Mouse (Mus musculus) c-Kit-negative CD71-positive TER-119-positive erythroid progenitor cells, embryonic 14.5 days (primary cell): ENCODE data around the gene Sgta.
"Not testable (repeated sequence)": the region's sequence is repeated elsewhere in the genome, so short reads cannot be mapped to it uniquely, and the experiment has no call there.

Source experiments
- DNase-seq: peaks from one replicate; pipeline ENCODE4 v3.0.0-alpha.2; 2013; ENCODE audit warnings: low read depth, low spot score

Sgta gene

DNA sequence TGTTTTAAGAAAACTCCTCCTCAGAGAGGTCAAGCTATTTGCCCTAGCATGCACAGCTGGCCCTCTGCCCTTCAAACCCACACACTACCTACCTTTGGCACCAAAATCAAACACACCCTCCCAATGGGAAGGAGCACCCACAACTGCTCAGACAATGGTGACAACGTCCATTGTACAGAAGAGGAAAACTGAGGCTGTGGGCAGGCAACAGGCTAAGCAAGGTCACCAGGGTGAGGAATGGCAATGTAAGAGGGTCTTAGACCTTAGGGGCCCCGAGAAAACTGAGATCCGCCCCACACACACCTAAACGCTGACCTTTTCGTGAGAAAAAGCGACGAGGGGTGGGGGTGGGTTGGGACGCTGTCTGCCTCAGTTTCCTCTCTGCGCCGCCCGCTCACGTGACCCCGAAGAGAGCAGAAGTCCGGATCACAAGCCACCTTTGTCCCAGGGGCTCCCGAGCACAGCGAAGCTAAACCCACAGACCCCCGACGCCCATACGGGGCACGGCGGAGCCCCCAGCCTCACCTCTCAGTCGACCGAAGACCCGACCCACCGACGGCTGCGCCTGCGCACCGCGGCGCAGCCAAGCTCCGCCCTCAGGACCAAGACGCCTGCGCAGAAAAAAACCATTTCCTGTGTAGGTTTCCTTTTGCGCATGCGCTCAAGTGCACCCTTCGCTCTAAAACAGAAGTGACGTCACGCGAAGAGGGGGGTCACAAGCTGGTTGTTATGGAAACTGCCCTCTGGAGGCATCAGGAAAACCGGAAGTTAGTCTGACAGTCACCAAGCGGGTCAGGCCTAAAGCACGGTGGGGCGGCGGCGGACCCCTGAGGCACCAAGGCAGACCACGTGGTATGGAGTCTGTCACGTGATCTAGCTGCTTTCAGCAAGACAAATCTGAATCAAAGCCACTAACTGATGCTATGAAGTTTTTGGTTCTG, at the start of gene Sgta:
Sgta (minus strand) TSS at position 579 of the 941 bp plus-strand sequence.
- peak; percentile 94 for DNase-seq

DNA sequence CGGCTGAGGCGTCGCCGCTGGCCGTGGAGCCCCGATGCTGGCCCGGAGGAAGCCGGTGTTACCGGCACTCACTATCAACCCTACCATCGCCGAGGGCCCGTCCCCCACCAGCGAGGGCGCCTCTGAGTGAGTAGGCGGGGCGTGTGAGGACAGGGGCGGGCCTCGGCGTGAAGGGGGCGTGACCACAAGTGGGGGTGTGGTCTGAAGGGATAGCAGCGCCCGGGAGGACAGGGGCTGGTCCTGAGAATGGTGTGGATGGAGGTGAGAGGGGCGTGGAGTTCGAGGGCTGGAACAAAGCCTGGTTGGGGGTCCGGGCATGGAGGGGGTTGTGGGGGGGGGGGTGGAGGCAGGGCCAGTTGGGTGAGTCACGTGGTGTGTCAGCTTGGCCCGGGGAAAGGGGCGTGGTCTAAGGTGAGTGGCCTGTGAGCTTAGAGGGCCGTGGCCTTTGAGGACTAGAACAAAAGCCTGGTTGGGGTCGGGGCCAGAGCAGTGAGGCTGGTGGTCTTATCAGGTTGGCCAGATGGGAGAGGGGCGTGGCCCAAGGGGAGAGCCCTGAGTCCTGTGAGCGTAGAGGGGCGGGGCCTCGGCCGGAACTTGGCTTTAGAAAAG, 46.2 kb upstream of the Sgta start:
- peak; percentile 78 for DNase-seq

DNA sequence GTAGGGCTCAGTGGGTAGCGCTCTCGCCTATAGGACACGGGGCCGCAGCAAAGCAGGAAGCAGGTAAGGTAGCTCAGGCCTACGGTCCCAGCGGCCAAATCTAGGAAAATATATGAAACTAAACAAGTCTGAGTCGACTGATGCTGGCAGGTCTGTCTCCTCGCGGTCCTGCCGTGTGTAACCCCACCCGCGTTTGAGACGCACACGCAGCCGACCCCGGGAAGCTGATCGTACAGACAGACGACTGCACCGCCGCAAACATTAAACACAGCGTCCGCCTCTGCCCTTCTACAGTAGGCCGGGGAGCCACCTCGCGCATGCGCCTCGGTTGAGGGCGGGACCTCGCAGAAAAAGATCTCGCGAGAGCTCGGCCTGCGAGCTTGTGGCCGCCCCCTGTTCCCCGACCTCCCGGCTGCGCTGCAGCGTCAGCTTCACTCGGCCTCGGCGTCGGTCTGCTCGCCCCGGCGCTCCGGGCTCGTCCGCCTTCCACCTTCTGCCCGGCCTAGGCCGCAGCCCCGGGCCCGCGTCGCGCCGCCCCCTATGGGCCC, 45.7 kb upstream of the Sgta start, which contains the start of gene Map2k2:
Map2k2 (plus strand) TSS at position 351 of the 548 bp plus-strand sequence.
- peak; percentile 95 for DNase-seq

DNA sequence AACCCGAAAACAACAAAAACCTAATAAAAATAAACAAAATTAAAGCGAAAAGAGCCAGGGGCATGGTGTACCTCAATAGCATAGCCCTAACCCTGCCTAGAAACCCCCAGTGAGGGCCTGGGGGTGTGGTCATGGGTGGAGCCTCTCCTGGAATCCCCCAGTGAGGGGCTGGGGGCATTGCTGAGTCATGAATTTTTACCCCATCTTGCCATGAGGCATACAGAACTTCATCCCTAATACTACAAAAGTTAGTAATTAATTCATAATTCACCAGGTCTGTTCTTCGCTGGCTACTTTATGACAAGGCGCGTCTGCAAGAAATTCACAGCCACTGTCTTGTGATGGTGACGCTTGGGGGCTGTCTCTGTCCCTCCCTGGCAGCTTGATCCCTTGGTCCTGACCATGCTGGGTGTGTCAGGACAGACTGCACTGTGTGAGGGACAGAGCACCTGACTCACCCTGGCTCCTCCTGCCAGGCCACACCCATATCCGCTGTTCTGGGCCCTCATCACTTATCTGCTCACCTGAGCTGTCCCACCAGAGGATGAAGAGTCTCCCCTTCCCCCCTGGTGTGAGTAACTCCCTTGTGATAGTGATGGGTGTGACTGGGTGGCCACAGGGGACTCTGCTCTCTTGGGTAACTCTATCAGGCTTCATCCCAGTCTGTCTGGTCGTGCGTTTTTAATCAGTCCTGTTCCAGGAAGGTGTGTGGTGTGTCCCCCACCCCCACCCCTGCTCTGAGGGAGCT, 35.1 kb upstream of the Sgta start:
- DNase-seq, result peak; percentile 21

DNA sequence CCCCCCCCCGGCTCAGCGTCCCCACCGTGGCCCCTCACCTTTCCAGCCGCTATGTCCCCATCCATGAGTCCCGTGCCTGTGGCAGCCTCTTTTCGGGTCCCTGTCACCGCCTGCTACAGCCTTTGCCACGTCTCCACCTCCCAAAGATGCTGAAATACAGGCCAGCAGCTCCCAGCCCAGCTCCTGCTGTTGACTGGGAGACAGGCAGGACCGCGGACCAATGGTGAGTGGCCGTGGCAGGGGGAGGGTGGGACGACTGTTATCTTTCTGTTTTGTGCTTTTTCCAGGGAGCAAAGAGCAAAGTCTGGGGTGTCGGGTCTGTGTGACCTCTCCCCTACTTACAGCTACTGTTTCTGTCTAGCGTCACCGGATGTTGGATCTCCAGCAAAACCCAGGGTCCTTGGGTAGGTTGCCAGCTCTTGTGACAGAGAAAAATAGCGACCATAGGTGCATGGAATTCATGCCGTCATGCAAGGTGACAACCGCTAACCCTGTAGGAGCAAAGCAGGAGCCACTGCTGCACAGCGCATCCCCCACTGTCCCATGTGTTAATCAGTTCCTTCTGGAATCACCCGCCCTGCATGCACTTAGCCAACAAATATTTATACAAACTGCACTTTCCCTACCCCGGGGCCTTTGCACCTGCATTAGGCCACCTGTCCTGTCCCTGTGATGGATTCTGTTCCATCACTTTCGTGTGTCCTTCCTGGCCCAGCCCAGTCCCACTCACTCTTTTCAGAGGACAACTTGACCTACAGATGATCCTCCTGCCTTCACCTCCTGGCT, 32.7 kb upstream of the Sgta start:
- DNase-seq, result no peak

DNA sequence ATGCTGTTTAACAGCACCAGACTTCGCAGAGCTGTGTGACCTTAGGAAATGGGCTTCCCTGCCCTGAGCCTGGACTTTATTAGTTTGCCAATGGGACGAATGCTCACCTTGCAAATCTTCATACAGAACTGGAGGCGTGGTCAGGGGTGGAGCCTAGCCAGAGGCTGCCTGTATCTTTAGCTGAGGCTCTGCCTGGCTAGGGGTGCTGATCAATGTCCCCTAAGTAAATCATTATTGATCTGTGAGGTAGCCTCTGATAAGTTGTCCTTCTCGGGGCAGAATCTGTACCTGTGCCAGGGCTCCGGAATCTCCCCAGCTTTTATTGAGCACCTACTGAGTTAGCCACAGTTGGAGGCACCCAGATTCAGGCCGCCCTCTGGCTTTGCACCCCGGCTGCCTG, 30.6 kb upstream of the Sgta start:
- no peak for DNase-seq

DNA sequence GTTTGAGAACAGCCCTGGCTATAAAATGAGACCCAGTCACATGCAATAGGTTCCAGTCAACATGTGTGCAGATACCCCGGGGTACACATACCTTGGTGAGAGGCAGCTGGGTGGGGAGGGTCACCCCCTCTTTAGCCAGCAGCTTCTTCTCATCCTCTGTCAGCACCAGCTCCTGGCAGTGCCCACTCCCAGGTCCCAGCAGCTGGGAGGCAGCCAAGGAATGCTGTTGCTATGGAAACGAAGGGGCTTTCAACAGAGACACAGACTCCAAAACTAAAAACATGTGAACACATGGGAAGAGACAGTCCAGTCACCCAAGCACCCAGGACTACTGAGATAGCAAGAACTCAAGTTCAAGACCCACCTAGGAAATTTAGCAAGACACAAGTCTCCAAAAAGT, 29.2 kb upstream of the Sgta start:
- no peak for DNase-seq

DNA sequence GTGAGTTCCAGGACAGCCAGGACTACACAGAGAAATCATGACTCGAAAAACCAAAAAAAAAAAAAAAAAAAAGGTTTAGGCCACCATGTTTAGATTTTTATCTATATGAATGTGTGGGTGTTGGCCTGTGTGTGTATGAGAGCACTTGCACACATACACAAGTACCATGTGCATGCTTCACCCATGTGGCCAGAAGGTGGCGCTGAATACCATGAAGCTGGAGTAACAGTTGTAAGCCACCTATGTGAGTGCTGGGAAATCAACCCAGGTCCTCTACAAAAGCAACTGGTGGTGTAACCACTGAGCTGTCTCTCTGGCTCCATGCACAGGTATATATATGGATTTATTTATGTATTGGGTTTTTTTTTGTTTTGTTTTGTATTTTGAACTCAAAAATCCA, 27.0 kb upstream of the Sgta start:
- peak; percentile 22 for DNase-seq

DNA sequence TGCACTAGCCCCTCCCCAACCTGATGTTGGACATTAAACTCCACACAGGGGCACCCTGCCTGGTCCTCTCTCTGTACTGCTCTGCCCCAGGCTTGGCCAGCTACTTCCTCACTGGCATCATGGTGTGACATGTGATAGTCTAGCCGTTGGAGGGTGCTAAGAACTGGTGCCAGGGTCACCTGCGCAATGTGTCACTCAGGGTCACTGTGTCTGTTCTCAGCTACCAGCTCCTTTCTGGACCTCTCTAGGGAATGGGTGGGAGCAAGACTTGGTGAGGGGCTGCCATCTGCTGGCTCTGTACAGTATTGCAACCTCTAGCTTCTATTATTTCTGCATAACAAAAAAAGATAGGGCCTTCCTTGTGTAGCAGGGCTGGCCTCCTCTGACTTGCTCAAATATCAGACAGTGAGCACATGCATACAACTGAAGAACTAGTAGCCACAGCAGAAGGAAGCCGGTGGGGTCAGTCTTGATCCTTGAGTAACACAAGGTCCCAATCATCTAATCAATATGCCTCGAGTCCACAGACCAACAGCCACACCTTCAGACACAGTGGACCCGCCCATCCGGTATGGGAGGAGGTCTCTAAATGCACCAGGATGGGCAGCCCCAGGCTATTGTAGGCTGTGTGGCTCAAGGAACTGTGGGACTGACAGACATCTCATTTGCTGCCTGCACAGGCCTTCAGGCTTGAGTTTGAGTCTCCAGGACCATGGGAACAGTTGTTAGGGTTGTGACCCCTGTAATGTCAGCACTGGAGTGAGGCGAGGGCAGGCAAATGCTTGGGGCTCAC, 22.4 kb upstream of the Sgta start:
- peak; percentile 54 for DNase-seq

DNA sequence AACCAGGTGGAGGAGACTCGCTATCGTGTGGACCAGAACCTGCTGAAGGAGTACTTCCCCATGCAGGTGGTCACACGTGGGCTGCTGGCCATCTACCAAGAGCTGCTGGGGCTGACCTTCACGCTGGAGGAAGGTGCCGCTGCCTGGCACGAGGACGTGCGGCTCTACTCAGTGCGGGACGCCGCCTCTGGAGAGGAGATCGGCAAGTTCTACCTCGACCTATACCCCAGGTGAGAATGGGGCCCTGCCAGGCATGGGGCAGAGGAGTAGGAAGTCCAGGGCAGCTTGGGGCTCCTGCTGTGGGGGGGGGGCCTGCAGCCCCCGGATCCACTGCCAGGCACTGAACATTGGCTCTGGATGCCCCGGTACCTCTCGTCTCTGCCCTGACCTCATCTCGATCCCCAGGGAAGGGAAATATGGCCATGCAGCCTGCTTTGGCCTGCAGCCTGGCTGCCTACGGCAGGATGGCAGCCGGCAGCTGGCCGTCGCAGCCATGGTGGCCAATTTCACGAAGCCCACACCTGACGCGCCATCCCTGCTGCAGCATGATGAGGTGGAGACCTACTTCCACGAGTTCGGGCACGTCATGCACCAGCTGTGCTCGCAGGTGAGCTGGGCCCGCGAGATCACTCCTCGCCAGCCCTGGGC, 20.2 kb upstream of the Sgta start:
- DNase-seq, result no peak

DNA sequence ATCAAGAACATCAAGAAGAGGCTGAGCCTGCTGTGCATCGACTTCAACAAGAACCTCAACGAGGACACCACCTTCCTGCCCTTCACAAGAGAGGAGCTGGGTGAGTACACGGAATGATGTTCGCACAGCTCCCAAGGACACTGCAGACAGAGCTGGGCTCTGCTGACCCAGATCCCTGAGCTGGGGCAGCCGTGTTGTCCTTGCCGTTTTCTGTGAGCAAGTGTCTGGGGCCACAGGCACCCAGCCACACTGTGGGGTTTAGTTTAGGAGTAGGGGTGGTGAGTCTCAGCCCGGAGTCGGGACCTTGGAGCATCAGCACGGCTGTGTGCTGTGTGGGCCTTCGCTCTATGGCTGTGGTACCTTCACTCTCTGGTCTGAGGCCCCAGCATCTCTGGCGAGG, 17.9 kb upstream of the Sgta start:
- DNase-seq, result no peak

DNA sequence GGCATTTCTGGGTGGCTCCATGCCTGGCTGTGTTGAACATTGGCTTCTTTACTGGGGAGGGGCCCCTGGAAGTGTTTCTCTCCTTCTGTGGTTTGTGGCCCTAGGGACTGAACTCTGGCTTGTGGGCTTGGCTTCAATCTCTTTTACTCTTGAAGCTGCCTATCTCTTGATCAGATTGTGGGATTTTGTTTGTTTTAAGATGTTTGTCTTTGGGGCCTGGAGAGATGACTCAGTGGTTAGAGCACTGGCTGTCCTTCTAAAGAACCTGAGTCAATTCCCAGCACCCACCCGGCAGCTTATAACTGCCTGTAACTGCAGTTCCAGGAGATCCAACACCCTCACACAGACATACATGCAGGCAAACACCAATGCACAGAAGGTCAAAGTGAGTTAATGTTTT, 16.4 kb upstream of the Sgta start:
- no peak for DNase-seq

DNA sequence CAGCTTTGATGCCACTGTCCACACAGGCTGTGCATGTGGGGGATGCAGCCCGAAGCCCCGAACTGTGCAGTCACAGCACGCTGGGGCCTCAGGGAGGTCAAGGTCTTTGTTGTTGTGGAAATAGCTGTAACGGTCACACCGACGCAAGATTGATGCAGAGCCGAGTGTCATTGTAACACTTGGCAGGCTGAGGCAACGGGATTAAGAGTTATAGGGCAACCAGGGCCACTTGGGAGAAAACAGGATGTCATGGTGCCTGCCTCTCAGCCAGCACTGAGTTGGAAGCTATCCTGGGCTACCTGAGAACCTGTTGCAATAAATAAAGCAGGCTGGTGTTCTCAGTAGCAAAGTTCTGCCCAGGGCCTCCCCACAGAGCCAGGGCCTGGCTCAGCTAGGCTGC, 15.8 kb upstream of the Sgta start:
- no peak for DNase-seq

DNA sequence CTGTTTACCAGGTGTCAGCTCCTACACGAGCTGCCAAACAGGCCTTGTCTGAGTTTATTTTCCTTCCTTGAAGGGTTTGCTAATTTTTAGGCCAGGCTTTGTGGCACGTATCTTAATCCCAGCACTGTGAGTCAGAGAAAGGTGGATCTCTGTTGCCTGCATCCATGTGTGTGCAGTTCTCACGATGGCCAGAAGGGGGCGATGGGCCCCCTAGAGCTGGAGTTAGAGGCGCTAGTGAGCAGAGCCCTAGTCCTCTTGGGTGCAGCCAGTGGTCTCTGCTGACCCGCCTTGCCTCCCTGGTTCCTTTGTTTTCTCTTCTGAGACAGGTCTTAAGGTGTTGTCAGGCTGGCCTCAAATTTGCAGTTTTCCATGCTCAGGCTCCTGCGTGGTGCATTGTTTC, 13.5 kb upstream of the Sgta start:
- no peak for DNase-seq

DNA sequence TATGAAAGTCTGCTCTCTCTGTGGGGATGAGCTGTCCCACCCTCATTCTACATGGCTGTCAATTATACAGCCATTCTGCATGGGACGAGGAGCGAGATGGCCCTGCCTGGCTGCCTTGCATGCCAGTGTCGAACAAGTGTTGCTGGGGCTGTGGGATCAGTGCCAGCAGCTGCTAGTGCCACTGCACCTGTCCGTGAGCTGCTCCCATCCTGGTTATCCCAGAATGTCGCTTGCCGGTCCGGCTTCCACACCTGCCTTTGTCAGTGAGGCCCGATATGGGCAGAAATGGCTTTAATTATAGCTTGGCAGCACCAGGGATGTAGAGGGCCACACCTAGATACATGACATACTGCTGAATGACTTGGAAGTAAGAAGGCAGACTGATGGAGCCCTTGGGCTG, 12.3 kb upstream of the Sgta start:
- DNase-seq, result no peak

DNA sequence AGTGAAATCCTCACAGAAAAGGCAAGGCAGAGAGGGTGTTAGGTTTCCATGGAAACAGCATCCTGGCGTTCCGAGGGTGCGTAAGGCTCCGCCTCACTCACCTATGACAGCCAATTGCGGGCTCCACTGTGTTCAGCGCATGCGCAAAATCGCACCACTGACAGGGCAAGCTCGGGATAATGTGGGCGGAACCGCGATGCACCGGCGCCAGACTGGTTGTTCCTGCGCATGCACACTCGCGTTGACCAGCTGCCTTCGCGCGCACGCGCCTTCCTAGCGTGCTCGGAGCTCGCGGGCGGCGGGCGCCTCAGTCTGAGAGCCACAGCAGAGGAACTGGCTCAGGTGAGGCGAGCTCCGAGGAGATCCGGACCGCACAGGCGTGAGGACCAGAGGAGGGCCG, 9.9 kb upstream of the Sgta start, which contains the start of gene Thop1:
Thop1 (plus strand) TSS at position 200 of the 400 bp plus-strand sequence.
- peak; percentile 96 for DNase-seq

DNA sequence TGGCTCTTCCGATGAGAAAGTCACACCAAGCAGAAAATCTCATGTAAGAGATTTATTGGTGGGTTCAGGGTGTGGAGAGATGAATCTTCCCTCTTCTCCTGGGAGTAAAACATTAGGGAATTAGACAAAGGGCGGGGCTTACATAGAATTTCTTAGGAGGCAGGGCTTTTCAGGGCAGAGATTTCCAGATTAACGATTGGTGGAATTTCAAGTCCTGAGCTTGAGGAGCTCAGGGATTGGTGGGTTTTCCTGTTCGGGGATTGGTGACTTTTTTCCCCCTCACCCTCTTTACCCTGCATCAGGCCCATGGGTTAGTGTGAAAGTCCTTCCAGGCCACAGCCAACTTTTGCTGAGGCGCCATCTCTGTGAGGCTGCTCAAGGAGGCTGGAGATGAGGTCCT, 8.7 kb upstream of the Sgta start:
- DNase-seq, result no peak

DNA sequence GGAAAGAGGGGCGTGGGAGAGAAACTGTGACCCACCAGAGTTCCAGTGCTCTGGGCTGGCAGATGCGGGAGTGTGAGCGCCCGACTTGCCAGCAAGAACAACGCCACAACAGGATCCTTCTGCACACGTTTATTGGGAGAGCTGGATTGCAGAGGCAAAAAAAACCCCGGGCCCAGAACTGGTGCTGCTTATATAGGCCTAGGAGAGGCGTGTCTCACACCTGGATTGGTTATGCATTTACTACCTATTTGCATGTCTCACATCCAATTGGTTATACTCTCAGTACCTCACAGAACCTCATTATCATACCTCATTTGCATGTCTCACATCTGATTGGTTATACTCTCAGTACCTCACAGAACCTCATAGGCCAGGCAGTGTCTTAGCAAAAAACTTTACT, 4.5 kb upstream of the Sgta start:
- not testable (repeated sequence) for DNase-seq

DNA sequence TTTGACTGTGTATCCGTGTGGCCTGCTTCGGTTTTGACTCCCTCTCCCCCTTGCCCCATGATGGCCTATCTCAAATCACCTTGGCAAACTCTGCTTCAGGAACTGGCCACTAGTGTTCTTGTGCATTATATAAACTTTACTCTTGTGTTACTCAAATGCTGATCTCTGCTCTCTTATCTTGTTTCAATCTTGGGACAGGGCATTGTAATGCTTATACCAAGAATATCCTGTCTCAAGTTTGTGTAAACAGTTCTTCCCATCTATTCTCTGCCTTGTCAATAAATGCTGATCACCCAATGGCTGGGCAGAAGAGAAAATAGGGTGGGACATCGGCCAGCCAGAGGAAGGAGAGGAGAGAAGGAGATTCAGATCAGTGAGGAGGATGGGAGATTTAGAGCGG, 2.7 kb upstream of the Sgta start:
- no peak for DNase-seq

DNA sequence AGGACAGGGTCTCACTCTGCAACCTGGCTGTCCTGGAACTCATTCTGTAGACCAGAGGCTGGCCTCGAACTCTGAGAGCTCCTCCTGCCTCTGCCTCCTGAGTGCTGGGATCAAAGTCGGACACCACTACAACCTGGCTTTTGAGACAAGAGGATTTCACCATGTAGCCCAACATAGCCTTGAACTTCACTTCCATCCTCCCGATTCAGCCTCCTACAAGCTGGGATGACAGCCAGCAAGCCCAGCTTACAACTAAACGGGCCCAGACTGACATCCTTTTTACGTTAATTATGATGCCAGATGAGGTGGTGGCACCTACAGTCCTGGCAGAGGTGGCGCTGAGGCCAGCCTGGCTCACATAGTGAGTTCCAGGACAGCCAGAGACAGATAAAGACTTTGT, 1.1 kb downstream of the Sgta start:
- DNase-seq, result no peak
